Mouse (Mus musculus) forebrain, postnatal 0 days (tissue): ENCODE data around the gene Kirrel3. TPM values are rescaled to one million over a fixed set of nuclear protein-coding genes. Genes with fewer than 3 reads are reported as not detected.

Source experiments
- ATAC-seq: fragments of 200-750 bp; cut with Nextera tagmentation; 2 replicates; pipeline ENCODE4 v1.8.0; 2017; ENCODE audit warnings: mild to moderate bottlenecking, moderate library complexity
- DNase-seq: peaks from one replicate; pipeline ENCODE4 v3.0.0-alpha.2; 2015
- H3K27ac ChIP-seq: fragments of 300-500 bp; sonication (generic); 2 replicates; pipeline ENCODE4 v1.5.1; 2014; ENCODE audit warnings: low read depth, mild to moderate bottlenecking, antibody characterized with exemption, low read length, moderate library complexity, mixed read lengths
- H3K27me3 ChIP-seq: fragments of 300-500 bp; sonication (generic); 2 replicates; pipeline ENCODE4 v1.6.1; 2014; ENCODE audit warnings: mild to moderate bottlenecking, low read length, mixed read lengths; ENCODE audit not compliant: insufficient read depth
- H3K36me3 ChIP-seq: fragments of 300-500 bp; sonication (generic); 2 replicates; pipeline ENCODE4 v1.6.1; 2014; ENCODE audit warnings: mild to moderate bottlenecking, moderate library complexity; ENCODE audit not compliant: insufficient read depth
- H3K4me1 ChIP-seq: fragments of 300-500 bp; sonication (generic); 2 replicates; pipeline ENCODE4 v1.6.1; 2014; ENCODE audit warnings: antibody characterized with exemption; ENCODE audit not compliant: insufficient read depth
- H3K4me2 ChIP-seq: fragments of 300-500 bp; sonication (generic); 2 replicates; pipeline ENCODE4 v1.6.1; 2014; ENCODE audit warnings: low read depth, mild to moderate bottlenecking, moderate library complexity
- H3K4me3 ChIP-seq: fragments of 300-500 bp; sonication (generic); 2 replicates; pipeline ENCODE4 v1.5.1; 2014; ENCODE audit warnings: low read depth, low read length, mixed read lengths
- H3K9ac ChIP-seq: fragments of 300-500 bp; sonication (generic); 2 replicates; pipeline ENCODE4 v1.6.1; 2014; ENCODE audit warnings: mild to moderate bottlenecking
- H3K9me3 ChIP-seq: fragments of 300-500 bp; sonication (generic); 2 replicates; pipeline ENCODE4 v1.6.1; 2016; ENCODE audit warnings: low read length
- CTCF ChIP-seq: sonication (generic); IDR thresholded peaks from 2 replicates; pipeline ENCODE4 v1.5.1; 2016; ENCODE audit warnings: antibody characterized with exemption, control low read depth, low read depth
- WGBS: fragments of 180-500 bp; shearing (Covaris S2); extraction: QIAGEN DNeasy Blood & Tissue Kit; methylation state at CpG from one replicate; pipeline ENCODE4 v1.1.7; 2014; 5-methylcytosine and 5-hydroxymethylcytosine counted together
- polyA plus RNA-seq: library from polyadenylated mRNA; unstranded; fragments of >200 nt; fragmentation: Nextera tagmentation; extraction: Ambion mirVana; gene quantifications from 2 replicates; pipeline ENCODE4 v1.2.1, GENCODE M21; 2015
- total RNA-seq: library from RNA; depleted of rRNA; stranded (reverse); fragments of >200 nt; gene quantifications from 2 replicates; pipeline ENCODE4 v1.2.3, GENCODE M21; 2014

Gene Kirrel3
- total and polyA plus RNA-seq, 2 experiments from 2014 or later: 35.3 to 57.6 TPM

GRCm38 (mm10) chr9:34797688-34798339 is 312.1 kb downstream of the Kirrel3 start:
- Histone ChIP-seq H3K4me1 (no peaks in the 10 kb centered on the region), H3K4me3 (no peak overlapping the region), H3K27ac (no peak overlapping the region), H3K9ac (no peak overlapping the region), H3K9me3 (no peaks in the 10 kb centered on the region), H3K4me2 (no peak overlapping the region), H3K36me3 (no peaks in the 10 kb centered on the region), H3K27me3 (no peaks in the 10 kb centered on the region)
- TF ChIP-seq CTCF: no peak
- 49% methylated on average over 6 of the region's 6 CpGs for WGBS
- DNase-seq (no peak), ATAC-seq (no peak)

GRCm38 (mm10) chr9:34801662-34802061 is 316.0 kb downstream of the Kirrel3 start:
- H3K9me3 ChIP-seq: no peaks in the 10 kb centered on the region
- ATAC-seq (no peak), DNase-seq (no peak)
- no peaks in the 10 kb centered on the region for H3K27me3 ChIP-seq
- H3K9ac ChIP-seq: no peak overlapping the region
- no peak overlapping the region for H3K4me2 ChIP-seq
- 76% methylated on average over 6 of the region's 6 CpGs for WGBS
- H3K27ac ChIP-seq: no peak overlapping the region
- no peak for TF ChIP-seq CTCF
- no peaks in the 10 kb centered on the region for H3K4me1 ChIP-seq
- no peak overlapping the region for H3K4me3 ChIP-seq
- no peaks in the 10 kb centered on the region for H3K36me3 ChIP-seq

DNA sequence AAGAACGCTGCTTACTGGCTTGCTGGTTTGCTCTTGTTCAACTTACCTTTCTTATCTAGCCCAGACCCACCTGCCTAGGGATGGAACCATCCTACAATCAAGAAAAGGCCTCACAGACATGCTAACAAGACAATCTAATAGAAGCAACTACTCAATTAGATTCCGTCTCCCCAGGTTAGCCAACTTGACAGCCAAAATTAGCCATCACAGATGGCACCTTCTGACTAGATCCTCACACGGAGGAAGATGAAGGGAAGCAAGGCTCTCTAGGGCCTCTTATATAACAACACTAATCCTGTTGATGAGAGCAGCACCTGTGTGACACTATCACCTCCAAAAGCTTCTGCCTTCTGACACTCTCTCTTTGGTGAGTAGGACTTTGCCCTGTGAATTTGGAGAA is 321.2 kb downstream of the Kirrel3 start:
- Histone ChIP-seq H3K4me2 (no peak overlapping the region), H3K9me3 (no peaks in the 10 kb centered on the region), H3K4me1 (no peaks in the 10 kb centered on the region), H3K4me3 (no peak overlapping the region), H3K27ac (no peak overlapping the region), H3K27me3 (no peaks in the 10 kb centered on the region), H3K9ac (no peak overlapping the region), H3K36me3 (no peaks in the 10 kb centered on the region)
- WGBS: 89% methylated on average over 3 of the region's 3 CpGs
- no peak for TF ChIP-seq CTCF
- DNase-seq (no peak), ATAC-seq (no peak)

DNA sequence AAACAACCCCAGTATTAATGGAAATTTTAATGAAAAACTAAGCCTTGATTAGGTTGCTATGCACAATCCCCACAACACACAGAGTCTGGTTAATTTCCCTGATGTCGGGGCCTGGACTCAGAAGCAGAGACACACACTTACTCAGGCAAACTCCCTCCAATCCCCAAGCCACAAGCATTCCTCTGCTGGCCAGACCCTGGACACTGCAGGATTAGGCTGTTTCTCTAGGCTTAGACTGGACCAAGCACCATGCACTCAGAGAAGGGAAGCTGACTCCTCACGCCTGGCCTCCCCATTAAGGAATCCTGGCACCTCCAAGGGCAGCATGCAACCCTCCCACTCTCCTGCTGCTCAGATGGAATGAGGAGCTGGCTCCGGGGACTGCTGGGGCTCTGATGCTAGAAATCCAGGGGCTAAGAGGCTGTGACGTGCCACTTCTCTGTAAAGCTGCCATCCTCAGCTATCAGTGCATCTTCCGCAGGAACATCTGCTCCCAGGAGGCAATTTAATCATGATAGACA is 324.4 kb downstream of the Kirrel3 start:
- H3K4me1 ChIP-seq: no peaks in the 10 kb centered on the region
- no peaks in the 10 kb centered on the region for H3K27me3 ChIP-seq
- no peak overlapping the region for H3K27ac ChIP-seq
- ATAC-seq: no peak
- WGBS: 58% methylated on average over 5 of the region's 5 CpGs
- no peak for DNase-seq
- no peak overlapping the region for H3K4me2 ChIP-seq
- no peak overlapping the region for H3K9ac ChIP-seq
- TF ChIP-seq CTCF: no peak
- no peaks in the 10 kb centered on the region for H3K36me3 ChIP-seq
- H3K4me3 ChIP-seq: no peak overlapping the region
- no peaks in the 10 kb centered on the region for H3K9me3 ChIP-seq

- H3K36me3 ChIP-seq: no peaks in the 10 kb centered on the region
- ATAC-seq (peak; percentile 80), DNase-seq (no peak)
- no peaks in the 10 kb centered on the region for H3K9me3 ChIP-seq
- no peak overlapping the region for H3K4me2 ChIP-seq
- H3K27ac ChIP-seq: peak overlapping the region; percentile 41
- H3K9ac ChIP-seq: no peak overlapping the region
- H3K27me3 ChIP-seq: no peaks in the 10 kb centered on the region
- no peak overlapping the region for H3K4me3 ChIP-seq
- WGBS: 30% methylated on average over 10 of the region's 10 CpGs
- no peaks in the 10 kb centered on the region for H3K4me1 ChIP-seq
- TF ChIP-seq CTCF: no peak
These were observed 332.8 kb downstream of the Kirrel3 start for GRCm38 (mm10) chr9:34818325-34818976.

- H3K4me1 ChIP-seq: peaks cover 5% of the 10 kb centered on the region; the same call in 1 of the 2 replicates
- H3K27me3 ChIP-seq: no peaks in the 10 kb centered on the region
- no peak for DNase-seq
- H3K27ac ChIP-seq: no peak overlapping the region
- TF ChIP-seq CTCF: no peak
- 31% methylated on average over 18 of the region's 18 CpGs for WGBS
- no peaks in the 10 kb centered on the region for H3K36me3 ChIP-seq
- H3K9me3 ChIP-seq: no peaks in the 10 kb centered on the region
- no peak overlapping the region for H3K4me2 ChIP-seq
- ATAC-seq: no peak
- no peak overlapping the region for H3K9ac ChIP-seq
- H3K4me3 ChIP-seq: no peak overlapping the region
These were observed 338.8 kb downstream of the Kirrel3 start for GRCm38 (mm10) chr9:34824358-34825088.

- H3K9ac ChIP-seq: no peak overlapping the region
- H3K4me3 ChIP-seq: no peak overlapping the region
- peaks cover 5% of the 10 kb centered on the region; the same call in 1 of the 2 replicates for H3K4me1 ChIP-seq
- H3K27ac ChIP-seq: no peak overlapping the region
- no peaks in the 10 kb centered on the region for H3K36me3 ChIP-seq
- H3K27me3 ChIP-seq: no peaks in the 10 kb centered on the region
- WGBS: 18% methylated on average over 2 of the region's 2 CpGs
- no peak for ATAC-seq
- H3K4me2 ChIP-seq: no peak overlapping the region
- no peak for TF ChIP-seq CTCF
- H3K9me3 ChIP-seq: no peaks in the 10 kb centered on the region
- no peak for DNase-seq
These were observed 339.4 kb downstream of the Kirrel3 start for GRCm38 (mm10) chr9:34825089-34825400.
